Comparison of ENCODE assay signal across 9 mouse cellular contexts in genomic region chr13:70604723-70605122, GRCm38 (mm10). TPM values are rescaled to one million over a fixed set of nuclear protein-coding genes. Genes with fewer than 3 reads are reported as not detected.
A peak's percentile ranks its signal among the peaks of the same experiment; 100 is the strongest.
DNase-seq lines count a peak whose midpoint lies in the region; ATAC-seq and TF ChIP-seq lines count a peak whose summit lies in the region.
"Had no signal": no experiment of that assay in that cellular context is flagged by ENCODE, and none has a peak within 500 bp of the region (broad histone marks: within the 10 kb centered on the region; RNA-seq: fewer than 3 reads in every experiment).

No protein-coding gene starts in this region.

- peak; percentile 14 for DNase-seq in heart, postnatal 4 days
- no peak for DNase-seq in heart, adult 9 months (ENCODE audit: low spot score in 2 of 2)
- DNase-seq in midbrain, embryonic 14.5 days, result peak; percentile 9
- DNase-seq in G1E (ENCODE audit: low spot score), result no peak
- DNase-seq in mesoderm, embryonic 11.5 days (ENCODE audit: low read depth, low spot score), result peak; percentile 10
- no peak for DNase-seq in urinary bladder, postnatal 36 days (ENCODE audit: low spot score in 2 of 2)
- DNase-seq: liver, embryonic 13.5 days had no signal

- no peak overlapping the region for H3K4me2 ChIP-seq in midbrain, embryonic 14.5 days (ENCODE audit: low read length)
- H3K4me2 ChIP-seq in midbrain, embryonic 13.5 days (replicated peaks), result no peak overlapping the region
- H3K4me2 ChIP-seq: liver, embryonic 13.5 days had no signal

- no peak overlapping the region for H3K4me3 ChIP-seq in midbrain, embryonic 14.5 days (replicated peaks; ENCODE audit: low read depth, low read length)
- no peak overlapping the region for H3K4me3 ChIP-seq in midbrain, embryonic 13.5 days (replicated peaks)
- no peak overlapping the region for H3K4me3 ChIP-seq in G1E (ENCODE audit: low read depth, low read length)
- H3K4me3 ChIP-seq: liver, embryonic 13.5 days had no signal

- no peaks in the 10 kb centered on the region for H3K4me1 ChIP-seq in midbrain, embryonic 14.5 days (ENCODE audit: control insufficient read depth, insufficient read depth, low read length)
- H3K4me1 ChIP-seq in midbrain, embryonic 13.5 days (replicated peaks), result no peaks in the 10 kb centered on the region
- no peaks in the 10 kb centered on the region for H3K4me1 ChIP-seq in G1E (ENCODE audit: insufficient read depth, low read depth, low read length)
- H3K4me1 ChIP-seq: liver, embryonic 13.5 days had no signal

- no peak overlapping the region for H3K27ac ChIP-seq in midbrain, embryonic 14.5 days (replicated peaks; ENCODE audit: low read depth, low read length)
- H3K27ac ChIP-seq in midbrain, embryonic 13.5 days, result no peak overlapping the region
- H3K27ac ChIP-seq: liver, embryonic 13.5 days had no signal

- H3K36me3 ChIP-seq in midbrain, embryonic 14.5 days (ENCODE audit: control insufficient read depth, insufficient read depth, low read length), result peaks cover 99% of the 10 kb centered on the region
- H3K36me3 ChIP-seq in midbrain, embryonic 13.5 days, result peaks cover 99% of the 10 kb centered on the region
- peaks cover 100% of the 10 kb centered on the region for H3K36me3 ChIP-seq in G1E (replicated peaks)

- H3K9ac ChIP-seq in midbrain, embryonic 14.5 days (replicated peaks; ENCODE audit: low read length), result no peak overlapping the region
- H3K9ac ChIP-seq in midbrain, embryonic 13.5 days (replicated peaks), result no peak overlapping the region
- H3K9ac ChIP-seq: liver, embryonic 13.5 days had no signal

- no peaks in the 10 kb centered on the region for H3K27me3 ChIP-seq in midbrain, embryonic 14.5 days (ENCODE audit: control insufficient read depth, insufficient read depth, low read length)
- H3K27me3 ChIP-seq in midbrain, embryonic 13.5 days, result no peaks in the 10 kb centered on the region
- H3K27me3 ChIP-seq in G1E (ENCODE audit: insufficient read depth, low read length), result no peaks in the 10 kb centered on the region
- H3K27me3 ChIP-seq: liver, embryonic 13.5 days had no signal

- H3K9me3 ChIP-seq in midbrain, embryonic 14.5 days (ENCODE audit: control insufficient read depth, low read length), result no peaks in the 10 kb centered on the region
- H3K9me3 ChIP-seq in midbrain, embryonic 13.5 days, result no peaks in the 10 kb centered on the region
- no peaks in the 10 kb centered on the region for H3K9me3 ChIP-seq in G1E (replicated peaks)
- H3K9me3 ChIP-seq: liver, embryonic 13.5 days had no signal

- no peak for ATAC-seq in midbrain, embryonic 14.5 days (ENCODE audit: low FRiP score, low TSS enrichment)
- ATAC-seq in midbrain, embryonic 13.5 days, result no peak
- no peak for ATAC-seq in G1E (ENCODE audit: extremely low read depth, insufficient number of reproducible peaks, low FRiP score, poor library complexity, severe bottlenecking)
- no peak for ATAC-seq in cerebellum, adult (ENCODE audit: insufficient number of reproducible peaks, low FRiP score, low TSS enrichment)

- peak; percentile 21; the same call in 1 of the 2 replicates for TF ChIP-seq CTCF in G1E (IDR thresholded peaks at IDR 0.05; ENCODE audit: low read depth, low read length)

- WGBS in midbrain, embryonic 14.5 days, result 86% methylated on average over 8 of the region's 8 CpGs
- 90% methylated on average over 8 of the region's 8 CpGs for WGBS in midbrain, embryonic 13.5 days

RNA-seq across cellular contexts. Expression of gene Ice1, which starts 32.7 kb away (rescaled TPM):
- total RNA-seq in heart, postnatal 4 days (2021), result 10 to 100 TPM; 35.8 to 36.4 TPM
- 59.1 and 59.2 TPM in 2 replicates for polyA plus RNA-seq in midbrain, embryonic 14.5 days (2014; fragmentation: Nextera tagmentation; extraction: Ambion mirVana)
- 30.5 and 31.2 TPM in 2 replicates for polyA plus RNA-seq in midbrain, embryonic 13.5 days (2015; fragmentation: Nextera tagmentation; extraction: Ambion mirVana)
- total RNA-seq in G1E (2014; fragmentation: Nextera tagmentation), result 48.5 and 51.5 TPM in 2 replicates
- total RNA-seq in G1E (2017), result 28.2 and 29.3 TPM in 2 replicates
- polyA plus RNA-seq in G1E (2012), result 6.4 and 9.6 TPM in 2 replicates

Comparison
In these comparisons a context has a peak if more than half of its experiments do, and no peak if none do; other contexts are left out.
1. DNase-seq: peak in heart, postnatal 4 days (single experiment), midbrain, embryonic 14.5 days (single experiment) and mesoderm, embryonic 11.5 days (single experiment); none in heart, adult 9 months (0 of 2), G1E (single experiment) and urinary bladder, postnatal 36 days (0 of 2).